Mouse (Mus musculus): ENCODE measurements at regions not wholly inside any gene's neighbourhood (a gene's known extent, or its start where the extent isn't known, plus 50 kb on each side); places are given as distances from the start of the nearest gene placed in this dataset.

DNA sequence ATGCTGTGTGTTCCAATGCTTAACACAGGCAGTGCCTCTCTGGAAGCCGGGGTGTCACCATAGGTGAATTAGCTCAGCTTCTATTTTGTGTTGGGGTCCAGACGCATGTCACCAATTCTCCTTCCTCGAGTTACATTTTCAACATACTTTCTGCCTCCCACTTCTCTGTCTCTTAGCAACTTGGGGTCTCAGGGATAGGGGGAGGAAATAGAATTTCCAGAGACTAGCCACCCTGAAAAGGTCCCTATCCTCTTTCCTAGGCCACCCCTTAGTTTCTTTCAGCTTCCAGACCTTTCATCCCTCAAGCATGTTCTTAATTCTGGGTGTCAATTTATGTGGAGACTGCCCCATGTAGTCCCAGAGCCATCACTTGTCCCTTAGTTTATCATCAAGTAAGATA is 135.6 kb downstream of the Kcna5 start:
- TF ChIP-seq POLR2A (IDR thresholded peaks at IDR 0.05; ENCODE audit: low read depth, low read length) (no peak), CTCF (IDR thresholded peaks at IDR 0.05; ENCODE audit: extremely low read depth, insufficient read length, insufficient replicate concordance, low read depth, low read length) (no peak)
